Mouse (Mus musculus) midbrain, postnatal 0 days (tissue): ENCODE data around the gene Ube2d3. TPM values are rescaled to one million over a fixed set of nuclear protein-coding genes. Genes with fewer than 3 reads are reported as not detected.

Experiments
- ATAC-seq: fragments of 200-750 bp; cut with Nextera tagmentation; 2 replicates; pipeline ENCODE4 v1.8.0; 2017; ENCODE audit warnings: moderate number of reproducible peaks, mild to moderate bottlenecking, moderate TSS enrichment, moderate library complexity; ENCODE audit not compliant: low FRiP score
- DNase-seq: peaks from one replicate; pipeline ENCODE4 v3.0.0-alpha.2; 2015; ENCODE audit warnings: low spot score
- H3K27ac ChIP-seq: fragments of 300-500 bp; sonication (generic); 2 replicates; pipeline ENCODE4 v1.5.1; 2014; ENCODE audit warnings: low read depth, mild to moderate bottlenecking, low read length, mixed read lengths
- H3K27me3 ChIP-seq: fragments of 300-500 bp; sonication (generic); 2 replicates; pipeline ENCODE4 v1.6.1; 2014; ENCODE audit warnings: low read length, control low read depth, mixed read lengths; ENCODE audit not compliant: insufficient read depth
- H3K36me3 ChIP-seq: fragments of 300-500 bp; sonication (generic); 2 replicates; pipeline ENCODE4 v1.6.1; 2014; ENCODE audit warnings: low read length, control low read depth, mixed read lengths; ENCODE audit not compliant: insufficient read depth
- H3K4me1 ChIP-seq: fragments of 300-500 bp; sonication (generic); 2 replicates; pipeline ENCODE4 v1.6.1; 2014; ENCODE audit warnings: mild to moderate bottlenecking, control low read depth, antibody characterized with exemption, low read length, mixed read lengths; ENCODE audit not compliant: insufficient read depth
- H3K4me2 ChIP-seq: fragments of 300-500 bp; sonication (generic); 2 replicates; pipeline ENCODE4 v1.6.1; 2014; ENCODE audit warnings: low read depth, mild to moderate bottlenecking, low read length, mixed read lengths; ENCODE audit not compliant: poor library complexity, severe bottlenecking
- H3K4me3 ChIP-seq: fragments of 300-500 bp; sonication (generic); 2 replicates; pipeline ENCODE4 v1.5.1; 2014; ENCODE audit warnings: low read depth, mild to moderate bottlenecking, low read length, moderate library complexity
- H3K9ac ChIP-seq: fragments of 300-500 bp; sonication (generic); replicated peaks from 2 replicates; pipeline ENCODE4 v1.6.1; 2014; ENCODE audit warnings: mild to moderate bottlenecking, low read length, moderate library complexity, mixed read lengths; ENCODE audit not compliant: poor library complexity, severe bottlenecking
- H3K9me3 ChIP-seq: fragments of 300-500 bp; sonication (generic); 2 replicates; pipeline ENCODE4 v1.6.1; 2016; ENCODE audit warnings: low read length, control low read depth
- CTCF ChIP-seq: IDR thresholded peaks from 2 replicates; pipeline ENCODE4 v1.5.1; 2016; ENCODE audit warnings: antibody characterized with exemption, mild to moderate bottlenecking
- WGBS: fragments of 180-500 bp; shearing (Covaris S2); extraction: QIAGEN DNeasy Blood & Tissue Kit; methylation state at CpG from one replicate; pipeline ENCODE4 v1.1.7; 2014; 5-methylcytosine and 5-hydroxymethylcytosine counted together
- polyA plus RNA-seq: library from polyadenylated mRNA; unstranded; fragments of >200 nt; fragmentation: Nextera tagmentation; extraction: Ambion mirVana; gene quantifications from 2 replicates; pipeline ENCODE4 v1.2.1, GENCODE M21; 2015
- total RNA-seq: library from RNA; depleted of rRNA; stranded (reverse); fragments of >200 nt; gene quantifications from 2 replicates; pipeline ENCODE4 v1.2.3, GENCODE M21; 2014; rRNA removed

The Ube2d3 gene
- total RNA-seq (750 and 756 TPM in 2 replicates), polyA plus RNA-seq (309 and 319 TPM in 2 replicates)

GRCm38 (mm10) chr3:135437758-135438495 is at the start of gene Ube2d3:
Ube2d3 (plus strand) TSS chr3:135438149.
- WGBS = under 1% methylated on average over 50 of the region's 56 CpGs
- H3K9ac ChIP-seq = peak within 1 kb of the TSS; percentile 95
- no peak for TF ChIP-seq CTCF
- peak within 1 kb of the TSS; percentile 94 for H3K4me3 ChIP-seq
- peak within 1 kb of the TSS; percentile 100 for H3K27ac ChIP-seq
- DNase-seq = peak; percentile 99
- peak within 1 kb of the TSS; percentile 67 for H3K4me2 ChIP-seq
- no peaks in the 10 kb centered on the region for H3K27me3 ChIP-seq
- no peaks in the 10 kb centered on the region for H3K9me3 ChIP-seq
- peak; percentile 95 for ATAC-seq
- no peaks in the 10 kb centered on the region; the same call in none of the 2 replicates for H3K4me1 ChIP-seq
- no peaks in the 10 kb centered on the region for H3K36me3 ChIP-seq

- Histone ChIP-seq H3K36me3 (no peaks in the 10 kb centered on the region), H3K27ac (no peak overlapping the region), H3K27me3 (no peaks in the 10 kb centered on the region), H3K9ac (no peak overlapping the region), H3K4me1 (no peaks in the 10 kb centered on the region), H3K9me3 (no peaks in the 10 kb centered on the region), H3K4me3 (no peak overlapping the region), H3K4me2 (no peak overlapping the region)
- TF ChIP-seq CTCF = no peak
- ATAC-seq = no peak
- no peak for DNase-seq
- WGBS = 82% methylated on average over 6 of the region's 6 CpGs
Measured at GRCm38 (mm10) chr3:135393186-135393585, 44.8 kb upstream of the Ube2d3 start.

GRCm38 (mm10) chr3:135395085-135395484 is 42.9 kb upstream of the Ube2d3 start:
- no peak overlapping the region for H3K27ac ChIP-seq
- H3K4me2 ChIP-seq = no peak overlapping the region
- TF ChIP-seq CTCF = no peak
- H3K36me3 ChIP-seq = no peaks in the 10 kb centered on the region
- DNase-seq (no peak), ATAC-seq (no peak)
- no peaks in the 10 kb centered on the region for H3K4me1 ChIP-seq
- H3K9me3 ChIP-seq = no peaks in the 10 kb centered on the region
- H3K4me3 ChIP-seq = no peak overlapping the region
- no peaks in the 10 kb centered on the region for H3K27me3 ChIP-seq
- H3K9ac ChIP-seq = no peak overlapping the region
- 87% methylated on average over 5 of the region's 5 CpGs for WGBS

GRCm38 (mm10) chr3:135396081-135396480 is 41.9 kb upstream of the Ube2d3 start:
- Histone ChIP-seq H3K4me1 (no peaks in the 10 kb centered on the region), H3K36me3 (no peaks in the 10 kb centered on the region), H3K4me2 (no peak overlapping the region), H3K9ac (no peak overlapping the region), H3K9me3 (no peaks in the 10 kb centered on the region), H3K27me3 (no peaks in the 10 kb centered on the region), H3K4me3 (no peak overlapping the region), H3K27ac (no peak overlapping the region)
- no peak for TF ChIP-seq CTCF
- ATAC-seq (no peak), DNase-seq (no peak)
- WGBS = 74% methylated on average over 6 of the region's 6 CpGs

- Histone ChIP-seq H3K27ac (no peak overlapping the region), H3K36me3 (no peaks in the 10 kb centered on the region), H3K27me3 (no peaks in the 10 kb centered on the region), H3K4me3 (no peak overlapping the region), H3K9me3 (no peaks in the 10 kb centered on the region), H3K4me1 (no peaks in the 10 kb centered on the region), H3K4me2 (no peak overlapping the region), H3K9ac (no peak overlapping the region)
- no peak for TF ChIP-seq CTCF
- DNase-seq = no peak
- no peak for ATAC-seq
Measured at GRCm38 (mm10) chr3:135397112-135397511, 40.8 kb upstream of the Ube2d3 start.

GRCm38 (mm10) chr3:135402201-135402658 is 35.7 kb upstream of the Ube2d3 start:
- H3K9ac ChIP-seq = no peak overlapping the region
- no peak overlapping the region for H3K4me3 ChIP-seq
- no peaks in the 10 kb centered on the region for H3K9me3 ChIP-seq
- no peaks in the 10 kb centered on the region for H3K4me1 ChIP-seq
- H3K27ac ChIP-seq = no peak overlapping the region
- peak; percentile 84 for ATAC-seq
- peak; percentile 91 for DNase-seq
- peaks cover 5% of the 10 kb centered on the region; the same call in 1 of the 2 replicates for H3K36me3 ChIP-seq
- H3K27me3 ChIP-seq = no peaks in the 10 kb centered on the region
- TF ChIP-seq CTCF = peak; percentile 95
- H3K4me2 ChIP-seq = no peak overlapping the region
- 15% methylated on average over 10 of the region's 10 CpGs for WGBS
